In the genomic region with DNA sequence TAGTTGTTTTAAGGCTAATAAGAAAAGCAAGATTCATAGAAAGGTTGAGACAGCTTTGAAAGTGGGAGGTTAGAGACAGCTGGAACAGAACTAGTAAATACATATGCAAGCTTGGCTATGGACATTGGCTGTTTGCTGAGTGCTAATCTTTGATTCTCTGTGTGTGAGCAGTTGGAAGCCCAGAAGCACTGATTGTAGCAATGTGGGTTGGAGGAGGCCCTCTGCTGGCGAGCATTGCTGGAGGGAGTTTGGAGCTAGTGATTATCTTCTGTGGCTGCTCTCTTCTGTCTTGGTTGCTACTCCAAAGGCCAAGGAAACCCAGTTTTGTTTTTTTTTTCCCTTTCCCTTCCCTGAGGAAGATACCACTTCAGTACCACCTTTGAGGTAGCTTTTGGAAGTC, we compare ENCODE assay signal across 10 mouse cellular contexts. TPM values are rescaled to one million over a fixed set of nuclear protein-coding genes. Genes with fewer than 3 reads are reported as not detected.
DNase-seq lines count a peak whose midpoint lies in the region; ATAC-seq and TF ChIP-seq lines count a peak whose summit lies in the region.
"Had no signal": no experiment of that assay in that cellular context is flagged by ENCODE, and none has a peak within 500 bp of the region (broad histone marks: within the 10 kb centered on the region; RNA-seq: fewer than 3 reads in every experiment).

No protein-coding gene starts in this region.

- H3K4me3 ChIP-seq in spleen, adult 2 months (ENCODE audit: extremely low read depth, insufficient read depth, insufficient read length): no peak overlapping the region
- no peak overlapping the region for H3K4me3 ChIP-seq in embryonic fibroblast, embryonic 13.5 days (ENCODE audit: insufficient read depth, low read length)
- H3K4me3 ChIP-seq: neural tube, embryonic 12.5 days had no signal

- H3K27ac ChIP-seq in spleen, adult 2 months (ENCODE audit: insufficient read depth, low read length): no peak overlapping the region
- H3K27ac ChIP-seq in embryonic fibroblast, embryonic 13.5 days (ENCODE audit: insufficient read depth, low read length): no peak overlapping the region
- H3K27ac ChIP-seq: neural tube, embryonic 12.5 days had no signal

- no peaks in the 10 kb centered on the region for H3K36me3 ChIP-seq in spleen, adult 2 months (ENCODE audit: control insufficient read depth, insufficient read depth, low read length)
- H3K36me3 ChIP-seq: neural tube, embryonic 12.5 days had no signal

- DNase-seq in cerebellum, adult 18-20 months: peak; percentile 50 to 62
- peak in 1 of 2 experiments; percentile 30 for DNase-seq in spleen, adult 2 months (ENCODE audit: low read depth in 1 of 2, low spot score in 2 of 2)
- no peak for DNase-seq in spleen, adult 12 weeks (ENCODE audit: low spot score)
- DNase-seq in layer of hippocampus, adult 9-10 months (ENCODE audit: low spot score): peak; percentile 37
- DNase-seq in thymus, postnatal 14 days: peak; percentile 37

- TF ChIP-seq POLR2A in spleen, adult 2 months (IDR thresholded peaks at IDR 0.05; ENCODE audit: low read depth, low read length): no peak
- no peak for TF ChIP-seq POLR2A in embryonic fibroblast, embryonic 13.5 days (IDR thresholded peaks at IDR 0.05; ENCODE audit: low read depth, low read length)

- peaks cover 4% of the 10 kb centered on the region for H3K4me1 ChIP-seq in spleen, adult 2 months (ENCODE audit: control insufficient read depth, insufficient read depth, insufficient read length)
- H3K4me1 ChIP-seq in embryonic fibroblast, embryonic 13.5 days (ENCODE audit: control insufficient read depth, insufficient read depth, low read length): peaks cover 18% of the 10 kb centered on the region

- TF ChIP-seq CTCF in spleen, adult 2 months (IDR thresholded peaks at IDR 0.05; ENCODE audit: extremely low read depth, insufficient read depth, insufficient read length, insufficient replicate concordance): peak; percentile 30; the same call in 1 of the 2 replicates
- TF ChIP-seq CTCF in embryonic fibroblast, embryonic 13.5 days (IDR thresholded peaks at IDR 0.05; ENCODE audit: borderline replicate concordance, insufficient read depth, low read length): peak; percentile 21; the same call in 1 of the 2 replicates

- no peak for ATAC-seq in cerebellum, adult (ENCODE audit: insufficient number of reproducible peaks, low FRiP score, low TSS enrichment)
- ATAC-seq in megakaryocyte, adult 5-6 weeks (ENCODE audit: poor library complexity, severe bottlenecking): 0 out of 2 replicates have a peak, but pooled peaks have one; percentile 24

- H3K27me3 ChIP-seq in spleen, adult 2 months (ENCODE audit: control insufficient read depth, insufficient read depth, low read length): no peaks in the 10 kb centered on the region
- H3K27me3 ChIP-seq: neural tube, embryonic 12.5 days had no signal

- WGBS in spleen, adult 2 months: 45% methylated on average over 1 of the region's 1 CpGs

RNA-seq across cellular contexts. Expression of a gene that starts 26.6 kb away (rescaled TPM):
- 0.47 TPM in 1 of 2 replicates, not detected in the other for polyA plus RNA-seq in spleen, adult 2 months (2012; rRNA removed)
- not detected in 2 replicates for polyA plus RNA-seq in embryonic fibroblast, embryonic 13.5 days (2011; ENCODE audit: insufficient read length, low read depth, missing spikeins)
- 0.39 TPM in 1 of 2 replicates, not detected in the other for total RNA-seq in megakaryocyte, adult 5-6 weeks (2015)
- total RNA-seq in megakaryocyte, adult 5-6 weeks (2017): not detected in 2 replicates
- polyA plus RNA-seq: neural tube, embryonic 12.5 days had no signal

RNA-seq across cellular contexts. Expression of a gene that starts 26.9 kb away (rescaled TPM):
- 153 and 204 TPM in 2 replicates for polyA plus RNA-seq in spleen, adult 2 months (2012; rRNA removed)
- polyA plus RNA-seq in embryonic fibroblast, embryonic 13.5 days (2011; ENCODE audit: insufficient read length, low read depth, missing spikeins): 137 and 168 TPM in 2 replicates
- total RNA-seq in megakaryocyte, adult 5-6 weeks (2015): 86.8 and 92.8 TPM in 2 replicates
- 164 and 176 TPM in 2 replicates for total RNA-seq in megakaryocyte, adult 5-6 weeks (2017)

RNA-seq across cellular contexts. Expression of a gene that starts 48.0 kb away (rescaled TPM):
- polyA plus RNA-seq in spleen, adult 2 months (2012; rRNA removed): not detected in 2 replicates
- not detected in 2 replicates for polyA plus RNA-seq in embryonic fibroblast, embryonic 13.5 days (2011; ENCODE audit: insufficient read length, low read depth, missing spikeins)
- not detected in 2 replicates for total RNA-seq in megakaryocyte, adult 5-6 weeks (2015)
- total RNA-seq in megakaryocyte, adult 5-6 weeks (2017): not detected in 2 replicates
- polyA plus RNA-seq: heart, embryonic 16.5 days; neural tube, embryonic 12.5 days had no signal
